Mouse (Mus musculus): ENCODE measurements around the gene Gpsm1. TPM values are rescaled to one million over a fixed set of nuclear protein-coding genes. Genes with fewer than 3 reads are reported as not detected.

The Gpsm1 gene
- polyA plus RNA-seq, 1 experiment from 2014 or later: 23.2 TPM

DNA sequence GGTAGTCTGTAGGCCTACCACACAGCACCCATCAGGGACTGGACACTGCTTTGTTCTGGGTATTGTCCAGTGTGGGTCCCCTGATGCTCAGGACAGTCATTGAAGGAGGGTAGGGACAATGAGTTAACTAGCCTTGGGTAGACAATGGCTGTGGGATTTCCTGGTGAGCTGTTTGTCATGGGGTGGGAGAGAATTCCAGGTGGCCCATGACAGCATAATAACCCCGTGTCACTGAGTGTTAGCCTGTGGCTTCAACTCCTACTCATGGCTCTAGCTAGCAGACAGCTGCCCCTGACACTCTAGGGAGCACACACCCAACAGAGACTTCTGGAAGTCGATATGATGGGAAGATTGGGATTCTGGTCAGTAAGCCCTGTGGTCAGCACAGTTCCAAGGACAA, 20.9 kb upstream of the Gpsm1 start, which contains the start of gene Ccdc187:
Ccdc187 (minus strand) TSS at position 101 of the 400 bp plus-strand sequence.
- no peaks in the 10 kb centered on the region for H3K27me3 ChIP-seq (replicated peaks; ENCODE audit: control insufficient read depth, insufficient read depth, low read length)
- H3K36me3 ChIP-seq (ENCODE audit: control insufficient read depth, insufficient read depth, low read length): no peaks in the 10 kb centered on the region
- H3K9me3 ChIP-seq (ENCODE audit: control insufficient read depth, low read length): no peaks in the 10 kb centered on the region
- H3K4me3 ChIP-seq (ENCODE audit: low read length): no peak within 1 kb of the TSS
- H3K9ac ChIP-seq (ENCODE audit: low read depth, low read length): no peak within 1 kb of the TSS
- H3K4me2 ChIP-seq (ENCODE audit: low read depth, low read length): no peak within 1 kb of the TSS
- H3K27ac ChIP-seq (ENCODE audit: low read length): no peak within 1 kb of the TSS
- H3K4me1 ChIP-seq (ENCODE audit: control insufficient read depth, insufficient read depth, low read length): peaks cover 21% of the 10 kb centered on the region
- no peak for ATAC-seq
- 68% methylated on average over 2 of the region's 2 CpGs for WGBS

- no peak overlapping the region for H3K4me3 ChIP-seq (ENCODE audit: low read length)
- H3K4me1 ChIP-seq (ENCODE audit: control insufficient read depth, insufficient read depth, low read length): peaks cover 24% of the 10 kb centered on the region
- peak overlapping the region; percentile 16 for H3K27ac ChIP-seq (ENCODE audit: low read length)
- H3K9ac ChIP-seq (ENCODE audit: low read depth, low read length): 0 out of 2 replicates have a peak overlapping the region, but pooled peaks have one; percentile 32
- no peaks in the 10 kb centered on the region for H3K36me3 ChIP-seq (ENCODE audit: control insufficient read depth, insufficient read depth, low read length)
- 28% methylated on average over 6 of the region's 6 CpGs for WGBS
- no peak overlapping the region for H3K4me2 ChIP-seq (ENCODE audit: low read depth, low read length)
- no peak for ATAC-seq
- no peaks in the 10 kb centered on the region for H3K27me3 ChIP-seq (replicated peaks; ENCODE audit: control insufficient read depth, insufficient read depth, low read length)
- H3K9me3 ChIP-seq (ENCODE audit: control insufficient read depth, low read length): no peaks in the 10 kb centered on the region
These were observed 18.6 kb upstream of the Gpsm1 start for GRCm38 (mm10) chr2:26296606-26297195.

DNA sequence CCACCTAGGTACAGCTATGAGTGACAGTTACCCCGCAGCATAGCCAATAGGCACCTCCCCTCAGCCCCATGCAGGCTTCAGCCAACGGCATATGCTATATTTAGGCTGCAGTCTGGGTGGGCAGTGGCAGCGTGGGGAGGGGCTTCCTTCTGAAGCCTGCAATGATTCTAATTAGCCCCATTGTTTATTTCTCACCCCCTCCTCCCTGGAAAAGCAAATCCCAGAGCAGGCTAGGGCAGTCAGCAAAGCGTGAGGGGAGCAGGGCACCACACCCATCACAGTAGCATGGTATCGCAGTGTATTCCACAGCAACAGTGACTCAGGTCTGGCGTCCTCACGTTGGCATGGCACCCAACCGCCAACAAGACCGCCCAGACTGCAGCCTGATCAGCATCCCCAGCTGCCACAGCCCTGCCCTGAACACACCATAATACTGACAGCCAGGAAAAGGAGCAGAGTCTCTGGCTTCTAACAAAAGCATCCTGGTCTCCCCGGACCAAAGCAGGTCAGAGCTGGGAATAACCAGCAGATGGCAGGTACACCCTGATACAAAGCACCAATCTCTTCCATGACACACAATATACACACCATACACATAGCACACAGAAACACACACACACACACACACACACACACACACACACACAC, 17.0 kb upstream of the Gpsm1 start:
- H3K4me1 ChIP-seq (ENCODE audit: control insufficient read depth, insufficient read depth, low read length): peaks cover 24% of the 10 kb centered on the region
- H3K27ac ChIP-seq (ENCODE audit: low read length): peak overlapping the region; percentile 52; the same call in 1 of the 2 replicates
- no peak overlapping the region for H3K9ac ChIP-seq (ENCODE audit: low read depth, low read length)
- no peaks in the 10 kb centered on the region for H3K27me3 ChIP-seq (replicated peaks; ENCODE audit: control insufficient read depth, insufficient read depth, low read length)
- 0 out of 2 replicates have a peak overlapping the region, but pooled peaks have one; percentile 5 for H3K4me2 ChIP-seq (ENCODE audit: low read depth, low read length)
- no peaks in the 10 kb centered on the region for H3K9me3 ChIP-seq (ENCODE audit: control insufficient read depth, low read length)
- WGBS: 6% methylated on average over 10 of the region's 10 CpGs
- no peak overlapping the region for H3K4me3 ChIP-seq (ENCODE audit: low read length)
- ATAC-seq: peak; percentile 62
- no peaks in the 10 kb centered on the region for H3K36me3 ChIP-seq (ENCODE audit: control insufficient read depth, insufficient read depth, low read length)

- Histone ChIP-seq H3K4me1 (ENCODE audit: control insufficient read depth, insufficient read depth, low read length) (peaks cover 24% of the 10 kb centered on the region), H3K9ac (ENCODE audit: low read depth, low read length) (no peak overlapping the region), H3K36me3 (ENCODE audit: control insufficient read depth, insufficient read depth, low read length) (no peaks in the 10 kb centered on the region), H3K9me3 (ENCODE audit: control insufficient read depth, low read length) (no peaks in the 10 kb centered on the region), H3K27me3 (replicated peaks; ENCODE audit: control insufficient read depth, insufficient read depth, low read length) (no peaks in the 10 kb centered on the region), H3K27ac (ENCODE audit: low read length) (peak overlapping the region; percentile 52; the same call in 1 of the 2 replicates), H3K4me2 (ENCODE audit: low read depth, low read length) (0 out of 2 replicates have a peak overlapping the region, but pooled peaks have one; percentile 17), H3K4me3 (ENCODE audit: low read length) (no peak overlapping the region)
- ATAC-seq: no peak
- 17% methylated on average over 4 of the region's 4 CpGs for WGBS
These were observed 16.5 kb upstream of the Gpsm1 start for GRCm38 (mm10) chr2:26298856-26299230.

DNA sequence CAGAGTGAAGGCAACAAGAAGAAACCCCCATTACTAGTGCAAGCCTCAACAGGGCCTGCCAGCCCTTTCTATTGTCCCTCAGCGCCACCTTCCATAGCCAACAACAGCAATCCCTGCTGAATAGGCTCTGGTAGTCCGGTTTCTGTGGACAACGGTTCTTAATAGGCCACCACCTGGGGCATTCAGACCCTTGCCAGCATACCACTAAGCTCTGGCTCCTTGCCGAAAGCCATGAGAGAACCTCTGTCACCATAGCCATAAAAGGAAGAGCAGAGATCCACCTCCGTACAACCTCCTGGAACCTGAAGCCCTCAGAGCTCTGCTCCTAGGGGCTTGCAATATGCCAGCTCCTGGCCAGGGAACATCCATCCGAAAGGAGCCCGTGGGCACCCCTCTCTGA, 16.0 kb upstream of the Gpsm1 start:
- Histone ChIP-seq H3K9ac (ENCODE audit: low read depth, low read length) (peak overlapping the region; percentile 48; the same call in 1 of the 2 replicates), H3K4me3 (ENCODE audit: low read length) (no peak overlapping the region), H3K4me2 (ENCODE audit: low read depth, low read length) (no peak overlapping the region)

DNA sequence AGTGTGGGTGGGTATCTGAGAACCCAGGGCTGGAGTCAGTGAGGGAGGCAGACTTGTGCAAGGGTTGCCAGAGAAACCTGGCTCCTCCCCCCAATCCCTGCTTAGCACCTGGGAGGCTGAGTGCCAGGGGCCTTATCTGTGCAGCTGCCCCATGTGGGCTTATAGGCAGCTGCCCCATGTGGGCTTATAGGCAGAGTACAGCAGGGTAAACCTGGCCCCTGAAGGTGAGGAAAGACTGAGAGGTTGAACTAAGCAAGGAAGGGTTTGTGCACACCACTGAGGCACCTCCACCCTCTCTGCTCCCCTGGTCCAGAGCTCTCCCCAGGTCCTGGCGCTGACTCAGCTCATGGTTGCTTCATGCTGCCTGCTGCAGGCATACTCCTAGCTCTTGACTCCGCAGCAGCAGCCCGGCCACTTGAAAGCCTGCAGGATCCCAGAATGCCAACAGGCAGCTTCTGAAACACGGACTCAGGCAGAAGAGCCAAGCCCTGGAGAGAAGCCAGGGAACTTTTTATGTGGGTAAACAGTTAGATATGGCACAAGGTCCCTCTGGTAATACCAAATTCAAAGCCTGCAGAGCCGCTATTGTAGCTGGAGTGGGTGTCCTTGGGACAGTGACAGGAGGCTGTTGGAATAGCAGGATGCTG, 15.0 kb upstream of the Gpsm1 start:
- H3K4me2 ChIP-seq (ENCODE audit: low read depth, low read length): 0 out of 2 replicates have a peak overlapping the region, but pooled peaks have one; percentile 2
- H3K27ac ChIP-seq (ENCODE audit: low read length): peak overlapping the region; percentile 53
- WGBS: 39% methylated on average over 5 of the region's 5 CpGs
- peak overlapping the region; percentile 48 for H3K9ac ChIP-seq (ENCODE audit: low read depth, low read length)
- no peaks in the 10 kb centered on the region for H3K27me3 ChIP-seq (replicated peaks; ENCODE audit: control insufficient read depth, insufficient read depth, low read length)
- no peaks in the 10 kb centered on the region for H3K9me3 ChIP-seq (ENCODE audit: control insufficient read depth, low read length)
- no peaks in the 10 kb centered on the region for H3K36me3 ChIP-seq (ENCODE audit: control insufficient read depth, insufficient read depth, low read length)
- peaks cover 24% of the 10 kb centered on the region for H3K4me1 ChIP-seq (ENCODE audit: control insufficient read depth, insufficient read depth, low read length)
- peak; percentile 63 for ATAC-seq
- H3K4me3 ChIP-seq (ENCODE audit: low read length): no peak overlapping the region

More for the DNA sequence above, 16.0 kb upstream of the Gpsm1 start:
- Histone ChIP-seq H3K36me3 (ENCODE audit: control insufficient read depth, insufficient read depth, low read length) (no peaks in the 10 kb centered on the region), H3K27ac (ENCODE audit: low read length) (peak overlapping the region; percentile 53; the same call in 1 of the 2 replicates), H3K27me3 (replicated peaks; ENCODE audit: control insufficient read depth, insufficient read depth, low read length) (no peaks in the 10 kb centered on the region), H3K9me3 (ENCODE audit: control insufficient read depth, low read length) (no peaks in the 10 kb centered on the region), H3K4me1 (ENCODE audit: control insufficient read depth, insufficient read depth, low read length) (peaks cover 24% of the 10 kb centered on the region)
- 50% methylated on average over 7 of the region's 7 CpGs for WGBS
- ATAC-seq: no peak

DNA sequence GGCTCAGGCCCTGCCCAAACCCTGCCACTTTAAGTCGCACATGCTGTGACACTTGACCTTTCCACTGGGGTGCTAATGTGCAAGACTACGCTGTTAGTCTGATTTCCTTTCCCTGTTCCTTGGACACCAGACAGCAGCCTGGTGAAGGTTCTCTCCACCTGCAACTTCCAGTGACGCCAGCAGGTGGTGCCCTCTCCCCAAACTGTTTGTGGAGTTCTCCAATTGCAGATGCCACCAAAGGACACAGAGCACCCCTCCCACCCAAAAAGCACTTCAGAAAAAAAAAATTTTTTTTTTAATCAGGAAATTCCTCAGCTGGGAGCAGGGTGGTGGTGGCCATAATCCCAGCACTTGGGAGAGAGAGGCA, 14.5 kb upstream of the Gpsm1 start:
- 0% methylated on average over 3 of the region's 3 CpGs for WGBS
- ATAC-seq: 0 out of 2 replicates have a peak, but pooled peaks have one; percentile 19

GRCm38 (mm10) chr2:26302005-26302503, 13.3 kb upstream of the Gpsm1 start:
- no peak for ATAC-seq
- H3K27ac ChIP-seq (ENCODE audit: low read length): no peak overlapping the region
- WGBS: 90% methylated on average over 10 of the region's 10 CpGs
- H3K9me3 ChIP-seq (ENCODE audit: control insufficient read depth, low read length): no peaks in the 10 kb centered on the region
- peaks cover 14% of the 10 kb centered on the region; the same call in 1 of the 2 replicates for H3K4me1 ChIP-seq (ENCODE audit: control insufficient read depth, insufficient read depth, low read length)
- no peaks in the 10 kb centered on the region for H3K36me3 ChIP-seq (ENCODE audit: control insufficient read depth, insufficient read depth, low read length)
- no peak overlapping the region for H3K9ac ChIP-seq (ENCODE audit: low read depth, low read length)
- no peak overlapping the region for H3K4me3 ChIP-seq (ENCODE audit: low read length)
- H3K4me2 ChIP-seq (ENCODE audit: low read depth, low read length): no peak overlapping the region
- H3K27me3 ChIP-seq (replicated peaks; ENCODE audit: control insufficient read depth, insufficient read depth, low read length): no peaks in the 10 kb centered on the region

More for the DNA sequence above, 14.5 kb upstream of the Gpsm1 start:
- Histone ChIP-seq H3K27me3 (replicated peaks; ENCODE audit: control insufficient read depth, insufficient read depth, low read length) (no peaks in the 10 kb centered on the region), H3K9ac (ENCODE audit: low read depth, low read length) (no peak overlapping the region), H3K4me3 (ENCODE audit: low read length) (no peak overlapping the region), H3K9me3 (ENCODE audit: control insufficient read depth, low read length) (no peaks in the 10 kb centered on the region), H3K36me3 (ENCODE audit: control insufficient read depth, insufficient read depth, low read length) (no peaks in the 10 kb centered on the region), H3K27ac (ENCODE audit: low read length) (peak overlapping the region; percentile 53), H3K4me1 (ENCODE audit: control insufficient read depth, insufficient read depth, low read length) (peaks cover 24% of the 10 kb centered on the region), H3K4me2 (ENCODE audit: low read depth, low read length) (no peak overlapping the region)

- no peak for ATAC-seq
- WGBS: 56% methylated on average over 1 of the region's 1 CpGs
- Histone ChIP-seq H3K27me3 (replicated peaks; ENCODE audit: control insufficient read depth, insufficient read depth, low read length) (no peaks in the 10 kb centered on the region), H3K4me1 (ENCODE audit: control insufficient read depth, insufficient read depth, low read length) (peaks cover 9% of the 10 kb centered on the region; the same call in 1 of the 2 replicates), H3K4me2 (ENCODE audit: low read depth, low read length) (no peak overlapping the region), H3K36me3 (ENCODE audit: control insufficient read depth, insufficient read depth, low read length) (no peaks in the 10 kb centered on the region), H3K4me3 (ENCODE audit: low read length) (no peak overlapping the region), H3K9ac (ENCODE audit: low read depth, low read length) (no peak overlapping the region), H3K9me3 (ENCODE audit: control insufficient read depth, low read length) (no peaks in the 10 kb centered on the region), H3K27ac (ENCODE audit: low read length) (no peak overlapping the region)
These were observed 10.6 kb upstream of the Gpsm1 start for GRCm38 (mm10) chr2:26304711-26305110.
